Mouse (Mus musculus): ENCODE results near the gene Fam43a. TPM values are rescaled to one million over a fixed set of nuclear protein-coding genes. Genes with fewer than 3 reads are reported as not detected.

Fam43a gene
- total RNA-seq, 1 experiment from 2014 or later = 12.6 TPM

Other genes starting within 250 kb of the Fam43a start
- gene Atp13a3, start 193.7 kb upstream of the Fam43a start, total RNA-seq (2017) = 59.2 and 80.3 TPM in 2 replicates
- gene Tmem44, start 48.9 kb upstream of the Fam43a start, total RNA-seq (2017) = 3.8 and 6.6 TPM in 2 replicates
- 57.5 TPM in 2 replicates for gene Lsg1, start 12.1 kb upstream of the Fam43a start, total RNA-seq (2017)

All from hematopoietic stem cell, adult 5-6 weeks (primary cell).